Mouse (Mus musculus): ENCODE data around the gene Efl1. TPM values are rescaled to one million over a fixed set of nuclear protein-coding genes. Genes with fewer than 3 reads are reported as not detected.
"Not testable (repeated sequence)": the region's sequence is repeated elsewhere in the genome, so short reads cannot be mapped to it uniquely, and the experiment has no call there.

Gene Efl1
- total and polyA plus RNA-seq, 2 experiments: 2.4 to 8.2 TPM

DNA sequence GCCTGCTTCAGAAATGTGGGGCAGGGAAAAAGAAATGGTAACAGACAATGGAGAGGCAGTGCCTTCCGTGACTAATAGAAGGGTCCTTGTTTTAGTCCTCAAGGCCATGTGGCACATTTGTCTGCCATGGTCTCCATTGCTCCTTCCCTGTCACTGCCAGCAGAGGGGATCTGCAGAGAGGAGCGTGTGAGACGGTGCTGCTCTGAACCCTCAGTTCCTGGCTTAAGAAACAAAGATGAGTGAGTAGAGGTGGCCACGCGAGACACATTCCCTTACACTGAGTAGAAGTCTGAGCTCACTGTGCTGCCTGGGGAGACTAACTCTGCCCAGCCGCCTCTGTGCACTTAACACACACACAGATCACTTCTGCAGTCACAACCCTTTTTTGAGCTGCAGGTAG, 121.8 kb downstream of the Efl1 start:
- H3K27ac ChIP-seq (replicated peaks; ENCODE audit: insufficient read depth, low read depth, low read length): no peak overlapping the region
- H3K36me3 ChIP-seq (ENCODE audit: control insufficient read depth, insufficient read depth, low read length): peaks cover 8% of the 10 kb centered on the region; the same call in 1 of the 2 replicates
- H3K79me2 ChIP-seq (ENCODE audit: control insufficient read depth, insufficient read depth, low read length): no peaks in the 10 kb centered on the region
- H3K4me1 ChIP-seq (ENCODE audit: control insufficient read depth, insufficient read depth, low read length): no peaks in the 10 kb centered on the region
- H3K9ac ChIP-seq (ENCODE audit: low read depth, low read length): no peak overlapping the region
- no peak for DNase-seq (ENCODE audit: extremely low read depth, low read depth, low spot score)
- H3K4me3 ChIP-seq (ENCODE audit: insufficient read depth, low read depth, low read length): no peak overlapping the region
- 88% methylated on average over 6 of the region's 6 CpGs for WGBS
- no peaks in the 10 kb centered on the region for H3K27me3 ChIP-seq (ENCODE audit: control insufficient read depth, insufficient read depth, low read length)
- TF ChIP-seq CTCF (IDR thresholded peaks at IDR 0.05; ENCODE audit: low read depth, low read length) (no peak), POLR2A (IDR thresholded peaks at IDR 0.05; ENCODE audit: extremely low read depth, insufficient read depth, low read length) (no peak)

DNA sequence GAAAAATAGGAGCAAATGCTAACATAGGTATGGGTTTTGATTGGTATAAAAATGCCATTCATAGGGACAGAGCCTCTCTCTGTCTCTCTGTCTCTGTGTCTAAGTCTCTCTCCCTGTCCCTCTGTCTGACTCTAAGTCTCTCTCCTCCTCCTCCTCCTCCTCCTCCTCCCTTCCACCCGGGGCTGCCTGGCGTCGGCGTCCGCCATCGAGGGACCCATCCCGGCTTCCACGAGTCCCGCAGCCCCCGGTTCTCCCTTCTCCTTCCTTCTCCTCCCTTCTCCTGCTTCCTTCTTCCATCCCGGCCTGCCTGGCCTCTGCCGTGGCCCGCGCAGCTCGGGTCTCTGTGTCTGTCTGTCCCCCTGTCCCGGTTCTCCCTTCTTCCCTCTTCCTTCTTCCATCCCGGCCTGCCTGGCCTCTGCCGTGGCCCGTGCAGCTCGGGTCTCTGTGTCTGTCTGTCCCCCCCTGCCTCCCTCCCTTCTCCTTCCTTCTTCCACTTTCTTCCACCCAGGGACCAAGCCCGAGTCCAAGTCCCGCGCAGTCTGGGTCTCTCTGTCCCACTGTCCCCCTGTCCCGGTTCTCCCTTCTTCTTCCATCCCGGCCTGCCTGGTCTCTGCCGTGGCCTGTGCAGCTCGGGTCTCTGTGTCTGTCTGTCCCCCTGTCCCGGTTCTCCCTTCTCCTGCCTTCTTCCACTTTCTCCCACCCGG, 122.7 kb downstream of the Efl1 start:
- H3K4me3 ChIP-seq (ENCODE audit: insufficient read depth, low read depth, low read length); H3K36me3 ChIP-seq (ENCODE audit: control insufficient read depth, insufficient read depth, low read length); DNase-seq (ENCODE audit: extremely low read depth, low read depth, low spot score); H3K9ac ChIP-seq (ENCODE audit: low read depth, low read length); H3K4me1 ChIP-seq (ENCODE audit: control insufficient read depth, insufficient read depth, low read length); H3K27ac ChIP-seq (replicated peaks; ENCODE audit: insufficient read depth, low read depth, low read length); H3K79me2 ChIP-seq (ENCODE audit: control insufficient read depth, insufficient read depth, low read length); H3K27me3 ChIP-seq (ENCODE audit: control insufficient read depth, insufficient read depth, low read length): not testable (repeated sequence)
- WGBS: 91% methylated on average over 29 of the region's 29 CpGs

DNA sequence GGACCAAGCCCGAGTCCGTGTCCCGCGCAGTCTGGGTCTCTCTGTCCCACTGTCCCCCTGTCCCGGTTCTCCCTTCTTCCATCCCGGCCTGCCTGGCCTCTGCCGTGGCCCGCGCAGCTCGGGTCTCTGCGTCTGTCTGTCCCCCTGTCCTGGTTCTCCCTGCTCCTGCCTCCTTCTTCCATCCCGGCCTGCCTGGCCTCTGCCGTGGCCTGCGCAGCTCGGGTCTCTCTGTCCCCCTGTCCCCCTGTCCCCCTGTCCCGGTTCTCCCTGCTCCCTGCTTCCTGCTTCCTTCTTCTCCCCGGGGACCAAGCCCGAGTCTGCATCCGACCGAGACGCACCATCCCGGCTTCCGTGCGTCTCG, 123.2 kb downstream of the Efl1 start:
- not testable (repeated sequence) for H3K4me3 ChIP-seq (ENCODE audit: insufficient read depth, low read depth, low read length); H3K79me2 ChIP-seq (ENCODE audit: control insufficient read depth, insufficient read depth, low read length); H3K9ac ChIP-seq (ENCODE audit: low read depth, low read length); H3K27ac ChIP-seq (replicated peaks; ENCODE audit: insufficient read depth, low read depth, low read length); DNase-seq (ENCODE audit: extremely low read depth, low read depth, low spot score); H3K36me3 ChIP-seq (ENCODE audit: control insufficient read depth, insufficient read depth, low read length); H3K4me1 ChIP-seq (ENCODE audit: control insufficient read depth, insufficient read depth, low read length); H3K27me3 ChIP-seq (ENCODE audit: control insufficient read depth, insufficient read depth, low read length)
- WGBS: 92% methylated on average over 25 of the region's 25 CpGs

DNA sequence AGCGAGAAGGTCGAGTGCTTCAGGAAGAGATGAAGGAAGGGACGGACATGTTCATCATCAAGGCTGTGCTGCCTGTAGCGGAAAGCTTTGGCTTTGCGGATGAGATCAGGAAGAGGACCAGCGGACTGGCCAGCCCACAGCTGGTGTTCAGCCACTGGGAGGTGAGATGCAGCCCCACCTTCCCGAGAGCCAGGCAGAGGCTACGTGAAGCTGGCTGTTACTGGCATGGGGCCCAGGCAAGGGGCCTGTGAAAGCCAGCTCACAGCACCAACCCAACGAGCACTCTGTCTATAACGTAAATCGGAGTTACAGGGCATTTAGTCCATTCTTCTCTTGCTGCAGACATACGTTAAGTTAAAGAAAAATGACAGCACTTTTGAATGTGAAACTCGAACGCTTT, 124.1 kb downstream of the Efl1 start:
- no peak overlapping the region for H3K4me3 ChIP-seq (ENCODE audit: insufficient read depth, low read depth, low read length)
- no peak for DNase-seq (ENCODE audit: extremely low read depth, low read depth, low spot score)
- TF ChIP-seq POLR2A (IDR thresholded peaks at IDR 0.05; ENCODE audit: extremely low read depth, insufficient read depth, low read length): no peak
- no peak for TF ChIP-seq CTCF (IDR thresholded peaks at IDR 0.05; ENCODE audit: low read depth, low read length)

DNA sequence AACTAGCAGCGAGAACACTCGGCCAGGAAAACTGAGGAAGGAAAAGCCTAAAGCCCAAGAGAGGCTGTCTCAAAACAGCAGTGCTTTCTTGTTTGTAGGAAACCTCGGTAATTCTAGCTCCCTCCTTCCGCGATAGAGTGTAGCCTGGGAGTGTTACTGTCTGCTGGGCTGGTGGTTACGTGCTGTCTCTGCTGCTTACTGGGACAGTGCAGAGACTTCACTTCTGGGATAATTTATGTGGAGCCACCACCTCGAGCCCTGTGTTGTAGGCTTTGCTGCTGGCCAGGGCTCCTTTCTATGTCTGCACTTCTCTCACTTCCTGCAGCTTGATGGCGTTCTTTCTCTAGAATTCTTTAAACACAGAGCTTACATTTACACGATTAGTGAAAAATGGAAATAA, 124.7 kb downstream of the Efl1 start:
- 87% methylated on average over 9 of the region's 9 CpGs for WGBS
- H3K36me3 ChIP-seq (ENCODE audit: control insufficient read depth, insufficient read depth, low read length): peaks cover 12% of the 10 kb centered on the region; the same call in 1 of the 2 replicates
- no peak overlapping the region for H3K4me3 ChIP-seq (ENCODE audit: insufficient read depth, low read depth, low read length)
- TF ChIP-seq POLR2A (IDR thresholded peaks at IDR 0.05; ENCODE audit: extremely low read depth, insufficient read depth, low read length): no peak
- TF ChIP-seq CTCF (IDR thresholded peaks at IDR 0.05; ENCODE audit: low read depth, low read length): no peak
- H3K4me1 ChIP-seq (ENCODE audit: control insufficient read depth, insufficient read depth, low read length): no peaks in the 10 kb centered on the region
- no peak for DNase-seq (ENCODE audit: extremely low read depth, low read depth, low spot score)
- H3K27ac ChIP-seq (replicated peaks; ENCODE audit: insufficient read depth, low read depth, low read length): no peak overlapping the region
- no peak overlapping the region for H3K9ac ChIP-seq (ENCODE audit: low read depth, low read length)
- no peaks in the 10 kb centered on the region for H3K27me3 ChIP-seq (ENCODE audit: control insufficient read depth, insufficient read depth, low read length)
- H3K79me2 ChIP-seq (ENCODE audit: control insufficient read depth, insufficient read depth, low read length): no peaks in the 10 kb centered on the region

More for the DNA sequence above, 124.1 kb downstream of the Efl1 start:
- WGBS: 92% methylated on average over 14 of the region's 14 CpGs
- Histone ChIP-seq H3K9ac (ENCODE audit: low read depth, low read length) (no peak overlapping the region), H3K27ac (replicated peaks; ENCODE audit: insufficient read depth, low read depth, low read length) (no peak overlapping the region), H3K79me2 (ENCODE audit: control insufficient read depth, insufficient read depth, low read length) (no peaks in the 10 kb centered on the region), H3K4me1 (ENCODE audit: control insufficient read depth, insufficient read depth, low read length) (no peaks in the 10 kb centered on the region), H3K36me3 (ENCODE audit: control insufficient read depth, insufficient read depth, low read length) (peaks cover 10% of the 10 kb centered on the region; the same call in 1 of the 2 replicates), H3K27me3 (ENCODE audit: control insufficient read depth, insufficient read depth, low read length) (no peaks in the 10 kb centered on the region)

DNA sequence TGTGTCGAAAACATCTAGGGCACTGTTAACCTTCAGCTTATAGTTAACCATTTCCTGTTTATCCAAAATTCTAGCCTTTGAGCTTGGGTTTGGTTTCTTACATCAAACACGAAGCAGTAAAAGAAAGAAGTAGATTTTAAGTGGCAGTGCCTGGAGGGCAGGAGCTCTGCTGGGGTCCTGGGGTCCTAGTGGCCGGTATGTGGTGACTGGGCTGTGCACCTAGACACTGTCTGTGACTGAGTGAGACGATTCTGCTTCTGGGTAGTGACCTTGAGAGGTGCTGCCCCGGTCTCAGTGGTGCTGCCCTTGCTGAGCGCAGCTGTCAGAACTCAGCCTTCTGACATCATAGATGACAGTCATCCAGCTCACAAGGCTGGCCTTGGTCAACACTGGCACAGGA, 125.5 kb downstream of the Efl1 start:
- Histone ChIP-seq H3K27ac (replicated peaks; ENCODE audit: insufficient read depth, low read depth, low read length) (no peak overlapping the region), H3K36me3 (ENCODE audit: control insufficient read depth, insufficient read depth, low read length) (peaks cover 12% of the 10 kb centered on the region; the same call in 1 of the 2 replicates), H3K4me3 (ENCODE audit: insufficient read depth, low read depth, low read length) (no peak overlapping the region), H3K4me1 (ENCODE audit: control insufficient read depth, insufficient read depth, low read length) (no peaks in the 10 kb centered on the region), H3K9ac (ENCODE audit: low read depth, low read length) (no peak overlapping the region), H3K27me3 (ENCODE audit: control insufficient read depth, insufficient read depth, low read length) (no peaks in the 10 kb centered on the region), H3K79me2 (ENCODE audit: control insufficient read depth, insufficient read depth, low read length) (no peaks in the 10 kb centered on the region)
- DNase-seq (ENCODE audit: extremely low read depth, low read depth, low spot score): no peak
- 88% methylated on average over 6 of the region's 6 CpGs for WGBS
- no peak for TF ChIP-seq POLR2A (IDR thresholded peaks at IDR 0.05; ENCODE audit: extremely low read depth, insufficient read depth, low read length)
- TF ChIP-seq CTCF (IDR thresholded peaks at IDR 0.05; ENCODE audit: low read depth, low read length): no peak
